Mouse (Mus musculus): ENCODE data around the gene Lhx1. TPM values are rescaled to one million over a fixed set of nuclear protein-coding genes. Genes with fewer than 3 reads are reported as not detected.
A peak's percentile ranks its signal among the peaks of the same experiment; 100 is the strongest.

Gene Lhx1
- polyA plus RNA-seq, 1 experiment from 2014 or later = 0.06 TPM

- Histone ChIP-seq H3K4me1 (peaks cover 12% of the 10 kb centered on the region), H3K4me2 (replicated peaks) (peak within 1 kb of the TSS; percentile 82), H3K36me3 (peaks cover 22% of the 10 kb centered on the region), H3K4me3 (peak within 1 kb of the TSS; percentile 79), H3K9me3 (no peaks in the 10 kb centered on the region), H3K27me3 (peaks cover 43% of the 10 kb centered on the region), H3K27ac (peak within 1 kb of the TSS; percentile 70), H3K9ac (peak within 1 kb of the TSS; percentile 87)
- WGBS = under 1% methylated on average over 80 of the region's 80 CpGs
- ATAC-seq (ENCODE audit: low FRiP score, low read depth) = peak; percentile 98
Measured at GRCm38 (mm10) chr11:84513171-84514116, 11.9 kb downstream of the Lhx1 start, which contains the start of gene Aatf. Gene Aatf, minus strand, starts transcription at chr11:84513522.

GRCm38 (mm10) chr11:84512031-84512430, 13.3 kb downstream of the Lhx1 start:
- no peak for ATAC-seq (ENCODE audit: low FRiP score, low read depth)
- H3K4me1 ChIP-seq = peaks cover 12% of the 10 kb centered on the region
- H3K9ac ChIP-seq = peak overlapping the region; percentile 87; the same call in 1 of the 2 replicates
- H3K27ac ChIP-seq = no peak overlapping the region
- peak overlapping the region; percentile 82 for H3K4me2 ChIP-seq (replicated peaks)
- peak overlapping the region; percentile 79 for H3K4me3 ChIP-seq
- no peaks in the 10 kb centered on the region for H3K9me3 ChIP-seq
- peaks cover 32% of the 10 kb centered on the region for H3K27me3 ChIP-seq
- 81% methylated on average over 1 of the region's 1 CpGs for WGBS
- peaks cover 31% of the 10 kb centered on the region for H3K36me3 ChIP-seq

GRCm38 (mm10) chr11:84504296-84504695, 21.0 kb downstream of the Lhx1 start:
- H3K36me3 ChIP-seq = peaks cover 51% of the 10 kb centered on the region
- H3K27me3 ChIP-seq = no peaks in the 10 kb centered on the region
- H3K9me3 ChIP-seq = peaks cover 3% of the 10 kb centered on the region; the same call in 1 of the 2 replicates
- no peaks in the 10 kb centered on the region for H3K4me1 ChIP-seq
- no peak for ATAC-seq (ENCODE audit: low FRiP score, low read depth)
- no peak overlapping the region for H3K4me3 ChIP-seq
- H3K27ac ChIP-seq = no peak overlapping the region
- no peak overlapping the region for H3K9ac ChIP-seq
- H3K4me2 ChIP-seq (replicated peaks) = no peak overlapping the region
- 97% methylated on average over 1 of the region's 1 CpGs for WGBS

- 65% methylated on average over 2 of the region's 2 CpGs for WGBS
- H3K4me1 ChIP-seq = no peaks in the 10 kb centered on the region
- ATAC-seq (ENCODE audit: low FRiP score, low read depth) = no peak
- peaks cover 29% of the 10 kb centered on the region for H3K36me3 ChIP-seq
- H3K27ac ChIP-seq = no peak overlapping the region
- no peak overlapping the region for H3K9ac ChIP-seq
- no peak overlapping the region for H3K4me3 ChIP-seq
- no peak overlapping the region for H3K4me2 ChIP-seq (replicated peaks)
- H3K27me3 ChIP-seq = no peaks in the 10 kb centered on the region
- H3K9me3 ChIP-seq = no peaks in the 10 kb centered on the region
Measured at GRCm38 (mm10) chr11:84497944-84498343, 27.4 kb downstream of the Lhx1 start.

GRCm38 (mm10) chr11:84496901-84497300, 28.4 kb downstream of the Lhx1 start:
- ATAC-seq (ENCODE audit: low FRiP score, low read depth) = no peak
- no peak overlapping the region for H3K4me3 ChIP-seq
- H3K9ac ChIP-seq = no peak overlapping the region
- H3K9me3 ChIP-seq = no peaks in the 10 kb centered on the region
- H3K27ac ChIP-seq = no peak overlapping the region
- H3K36me3 ChIP-seq = peaks cover 31% of the 10 kb centered on the region
- H3K4me2 ChIP-seq (replicated peaks) = no peak overlapping the region
- H3K27me3 ChIP-seq = no peaks in the 10 kb centered on the region
- H3K4me1 ChIP-seq = no peaks in the 10 kb centered on the region

- Histone ChIP-seq H3K9me3 (no peaks in the 10 kb centered on the region), H3K4me1 (no peaks in the 10 kb centered on the region), H3K36me3 (peaks cover 37% of the 10 kb centered on the region), H3K4me2 (replicated peaks) (no peak overlapping the region), H3K9ac (no peak overlapping the region), H3K27me3 (no peaks in the 10 kb centered on the region), H3K27ac (no peak overlapping the region), H3K4me3 (no peak overlapping the region)
- ATAC-seq (ENCODE audit: low FRiP score, low read depth) = no peak
- 70% methylated on average over 4 of the region's 4 CpGs for WGBS
Measured at GRCm38 (mm10) chr11:84495774-84496173, 29.6 kb downstream of the Lhx1 start.

GRCm38 (mm10) chr11:84481661-84482060, 43.7 kb downstream of the Lhx1 start:
- Histone ChIP-seq H3K27me3 (no peaks in the 10 kb centered on the region), H3K4me3 (no peak overlapping the region), H3K4me1 (no peaks in the 10 kb centered on the region), H3K27ac (no peak overlapping the region), H3K9me3 (no peaks in the 10 kb centered on the region), H3K4me2 (replicated peaks) (no peak overlapping the region), H3K9ac (no peak overlapping the region), H3K36me3 (no peaks in the 10 kb centered on the region)
- 63% methylated on average over 7 of the region's 7 CpGs for WGBS
- ATAC-seq (ENCODE audit: low FRiP score, low read depth) = no peak

GRCm38 (mm10) chr11:84480451-84480850, 44.9 kb downstream of the Lhx1 start:
- Histone ChIP-seq H3K9ac (no peak overlapping the region), H3K9me3 (no peaks in the 10 kb centered on the region), H3K4me1 (no peaks in the 10 kb centered on the region), H3K4me3 (no peak overlapping the region), H3K4me2 (replicated peaks) (no peak overlapping the region), H3K27ac (no peak overlapping the region), H3K27me3 (no peaks in the 10 kb centered on the region), H3K36me3 (no peaks in the 10 kb centered on the region)
- WGBS = 75% methylated on average over 3 of the region's 3 CpGs
- no peak for ATAC-seq (ENCODE audit: low FRiP score, low read depth)

- H3K4me2 ChIP-seq (replicated peaks) = no peak overlapping the region
- 95% methylated on average over 2 of the region's 2 CpGs for WGBS
- H3K27ac ChIP-seq = no peak overlapping the region
- no peak overlapping the region for H3K9ac ChIP-seq
- no peak for ATAC-seq (ENCODE audit: low FRiP score, low read depth)
- H3K36me3 ChIP-seq = peaks cover 9% of the 10 kb centered on the region
- H3K27me3 ChIP-seq = no peaks in the 10 kb centered on the region
- no peaks in the 10 kb centered on the region for H3K9me3 ChIP-seq
- H3K4me1 ChIP-seq = no peaks in the 10 kb centered on the region
- H3K4me3 ChIP-seq = no peak overlapping the region
Measured at GRCm38 (mm10) chr11:84476641-84477040, 48.7 kb downstream of the Lhx1 start.

- WGBS = 89% methylated on average over 4 of the region's 4 CpGs
- Histone ChIP-seq H3K27me3 (no peaks in the 10 kb centered on the region), H3K9me3 (no peaks in the 10 kb centered on the region), H3K27ac (no peak overlapping the region), H3K9ac (no peak overlapping the region), H3K4me1 (no peaks in the 10 kb centered on the region), H3K4me2 (replicated peaks) (no peak overlapping the region), H3K4me3 (no peak overlapping the region), H3K36me3 (peaks cover 10% of the 10 kb centered on the region)
- ATAC-seq (ENCODE audit: low FRiP score, low read depth) = no peak
Measured at GRCm38 (mm10) chr11:84475991-84476390, 49.3 kb downstream of the Lhx1 start.

GRCm38 (mm10) chr11:84473093-84473667, 52.2 kb downstream of the Lhx1 start:
- H3K4me3 ChIP-seq = no peak overlapping the region
- no peaks in the 10 kb centered on the region for H3K27me3 ChIP-seq
- H3K36me3 ChIP-seq = peaks cover 23% of the 10 kb centered on the region
- ATAC-seq (ENCODE audit: low FRiP score, low read depth) = no peak
- 82% methylated on average over 4 of the region's 4 CpGs for WGBS
- no peaks in the 10 kb centered on the region for H3K4me1 ChIP-seq
- no peaks in the 10 kb centered on the region for H3K9me3 ChIP-seq
- no peak overlapping the region for H3K9ac ChIP-seq
- H3K27ac ChIP-seq = no peak overlapping the region
- no peak overlapping the region for H3K4me2 ChIP-seq (replicated peaks)
